Mouse (Mus musculus) stomach, postnatal 0 days (tissue): ENCODE results near the gene Sergef. TPM values are rescaled to one million over a fixed set of nuclear protein-coding genes. Genes with fewer than 3 reads are reported as not detected.

Experiments used
- ATAC-seq: fragments of 200-750 bp; cut with Nextera tagmentation; 2 replicates; pipeline ENCODE4 v1.8.0; 2017; ENCODE audit not compliant: low FRiP score, low TSS enrichment
- DNase-seq: peaks from one replicate; pipeline ENCODE4 v3.0.0-alpha.2; 2016; ENCODE audit warnings: low spot score
- H3K27ac ChIP-seq: fragments of 300-500 bp; sonication (generic); replicated peaks from 2 replicates; pipeline ENCODE4 v1.5.1; 2014; ENCODE audit warnings: mild to moderate bottlenecking, control low read depth
- H3K27me3 ChIP-seq: fragments of 300-500 bp; sonication (generic); 2 replicates; pipeline ENCODE4 v1.6.1; 2014; ENCODE audit warnings: low read length; ENCODE audit not compliant: control insufficient read depth, insufficient read depth
- H3K36me3 ChIP-seq: fragments of 300-500 bp; sonication (generic); 2 replicates; pipeline ENCODE4 v1.6.1; 2014; ENCODE audit warnings: low read length, mixed read lengths; ENCODE audit not compliant: control insufficient read depth, insufficient read depth
- H3K4me1 ChIP-seq: fragments of 300-500 bp; sonication (generic); replicated peaks from 2 replicates; pipeline ENCODE4 v1.6.1; 2014; ENCODE audit warnings: antibody characterized with exemption; ENCODE audit not compliant: control insufficient read depth, insufficient read depth
- H3K4me2 ChIP-seq: fragments of 300-500 bp; sonication (generic); replicated peaks from 2 replicates; pipeline ENCODE4 v1.6.1; 2014; ENCODE audit warnings: low read depth, mild to moderate bottlenecking, control low read depth, moderate library complexity
- H3K4me3 ChIP-seq: fragments of 300-500 bp; sonication (generic); 2 replicates; pipeline ENCODE4 v1.5.1; 2014; ENCODE audit warnings: low read depth, low read length, control low read depth
- H3K9ac ChIP-seq: fragments of 300-500 bp; sonication (generic); 2 replicates; pipeline ENCODE4 v1.6.1; 2014; ENCODE audit warnings: mild to moderate bottlenecking, low read length, control low read depth, mixed read lengths
- H3K9me3 ChIP-seq: fragments of 300-500 bp; sonication (generic); 2 replicates; pipeline ENCODE4 v1.6.1; 2016; ENCODE audit warnings: low read length; ENCODE audit not compliant: control insufficient read depth
- CTCF ChIP-seq: IDR thresholded peaks from 2 replicates; pipeline ENCODE4 v1.5.1; 2016; ENCODE audit warnings: antibody characterized with exemption, low read depth, mild to moderate bottlenecking, moderate library complexity
- EP300 ChIP-seq: optimal IDR thresholded peaks from 2 replicates; pipeline ENCODE3; 2016; ENCODE audit warnings: antibody characterized with exemption
- WGBS: fragments of 180-500 bp; shearing (Covaris S2); extraction: QIAGEN DNeasy Blood & Tissue Kit; methylation state at CpG from one replicate; pipeline ENCODE4 v1.1.7; 2014; 5-methylcytosine and 5-hydroxymethylcytosine counted together
- polyA plus RNA-seq: library from polyadenylated mRNA; unstranded; fragments of >200 nt; fragmentation: Nextera tagmentation; extraction: Ambion mirVana; gene quantifications from 2 replicates; pipeline ENCODE4 v1.2.1, GENCODE M21; 2015

Sergef gene
- polyA plus RNA-seq, 1 experiment from 2014 or later: 11.4 TPM

DNA sequence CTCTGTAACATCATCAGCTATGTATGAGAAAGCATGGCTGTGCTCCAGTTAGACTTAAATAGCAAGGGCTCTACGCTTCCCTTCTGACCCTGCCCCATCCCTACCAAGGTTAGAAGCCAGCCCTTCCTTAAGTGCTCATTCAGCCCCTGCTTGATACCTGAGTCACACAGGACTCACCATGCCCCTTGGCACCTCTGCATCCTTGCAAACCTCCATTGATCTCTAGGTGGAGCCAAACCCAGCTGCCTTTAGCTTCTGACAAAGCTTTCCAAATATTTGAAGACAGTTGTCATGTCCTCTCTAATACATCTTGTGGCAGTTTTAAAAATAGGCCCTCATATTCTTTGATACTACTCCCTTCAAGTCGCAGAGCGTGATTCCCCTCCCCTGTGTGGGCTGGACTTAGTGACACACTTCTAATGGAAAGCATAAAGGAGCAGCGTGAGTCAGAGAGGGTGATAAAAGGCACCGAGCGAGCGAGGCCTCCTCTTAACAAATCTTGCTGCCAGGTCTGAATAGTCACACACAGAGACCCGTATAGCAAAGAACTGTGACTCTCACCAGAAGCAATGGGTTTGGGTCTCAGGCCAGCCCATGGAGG, 11.1 kb downstream of the Sergef start:
- no peaks in the 10 kb centered on the region for H3K27me3 ChIP-seq
- H3K36me3 ChIP-seq: 0 out of 2 replicates have a peak, but pooled peaks cover 5% of the 10 kb centered on the region
- no peaks in the 10 kb centered on the region for H3K4me1 ChIP-seq
- no peak overlapping the region for H3K4me2 ChIP-seq
- TF ChIP-seq CTCF (peak; percentile 28; the same call in 1 of the 2 replicates), EP300 (no peak)
- H3K27ac ChIP-seq: no peak overlapping the region
- peak; percentile 54; the same call in 1 of the 2 replicates for ATAC-seq
- H3K4me3 ChIP-seq: no peak overlapping the region
- WGBS: 56% methylated on average over 8 of the region's 8 CpGs
- H3K9me3 ChIP-seq: no peaks in the 10 kb centered on the region
- H3K9ac ChIP-seq: no peak overlapping the region
- no peak for DNase-seq

DNA sequence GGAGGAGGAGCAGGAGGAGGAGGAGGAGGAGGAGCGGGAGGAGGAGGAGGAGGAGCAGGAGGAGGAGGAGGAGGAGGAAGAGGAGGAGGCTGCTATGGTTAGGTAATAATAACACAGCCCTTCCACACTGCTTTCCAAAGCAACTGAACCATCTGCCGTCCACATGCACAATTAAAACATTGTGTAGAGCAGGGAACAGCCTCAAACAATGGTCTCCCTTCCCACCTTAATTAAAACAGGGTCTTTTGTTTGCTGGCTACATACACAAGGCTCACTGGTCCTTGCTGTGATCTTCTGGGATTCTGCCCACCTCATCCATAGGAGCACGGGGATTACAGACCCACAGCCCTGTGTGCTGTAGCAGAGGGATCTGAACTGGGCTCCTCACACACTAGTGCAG, 15.6 kb downstream of the Sergef start:
- no peak overlapping the region for H3K9ac ChIP-seq
- H3K36me3 ChIP-seq: 0 out of 2 replicates have a peak, but pooled peaks cover 2% of the 10 kb centered on the region
- no peak for ATAC-seq
- TF ChIP-seq CTCF (no peak), EP300 (no peak)
- no peaks in the 10 kb centered on the region for H3K4me1 ChIP-seq
- no peaks in the 10 kb centered on the region for H3K27me3 ChIP-seq
- no peaks in the 10 kb centered on the region for H3K9me3 ChIP-seq
- H3K4me3 ChIP-seq: no peak overlapping the region
- no peak overlapping the region for H3K4me2 ChIP-seq
- 74% methylated on average over 2 of the region's 3 CpGs for WGBS
- no peak overlapping the region for H3K27ac ChIP-seq
- DNase-seq: no peak

DNA sequence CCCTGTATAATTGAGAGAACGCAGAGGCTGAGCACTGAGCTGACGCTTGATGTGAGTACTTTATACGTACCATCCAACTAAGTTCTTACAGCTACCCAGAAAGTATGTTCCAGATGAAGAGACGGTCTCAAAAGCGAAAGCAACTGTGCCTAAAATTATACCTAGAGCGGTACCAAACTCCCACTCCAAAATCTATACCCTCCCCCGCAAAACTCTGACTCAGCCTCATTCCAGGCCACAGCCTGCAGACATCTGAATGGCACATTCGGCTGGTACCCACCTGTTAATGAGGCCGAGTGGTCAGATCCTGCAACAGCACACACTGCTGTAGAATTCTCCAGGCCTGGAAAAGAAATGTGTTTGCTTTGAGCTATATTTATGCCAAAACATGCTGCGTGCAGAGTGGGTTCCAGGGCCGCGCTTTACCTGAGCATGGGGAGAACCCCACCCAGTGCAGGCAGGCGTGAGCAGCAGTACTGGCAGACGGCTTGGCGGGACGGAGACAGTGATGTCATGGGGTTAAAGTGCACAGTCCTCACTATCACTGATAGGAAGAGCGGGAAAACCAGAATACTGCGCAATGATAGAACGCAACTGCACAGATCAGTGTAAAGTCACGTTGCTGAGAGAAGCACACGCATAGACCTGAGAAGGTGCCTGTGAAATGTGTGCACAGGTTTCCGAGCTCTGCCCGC, 21.0 kb downstream of the Sergef start:
- Histone ChIP-seq H3K36me3 (peaks cover 5% of the 10 kb centered on the region), H3K27me3 (no peaks in the 10 kb centered on the region), H3K4me3 (no peak overlapping the region), H3K4me2 (no peak overlapping the region), H3K4me1 (no peaks in the 10 kb centered on the region), H3K9me3 (no peaks in the 10 kb centered on the region), H3K9ac (no peak overlapping the region), H3K27ac (no peak overlapping the region)
- WGBS: 89% methylated on average over 23 of the region's 23 CpGs
- TF ChIP-seq EP300 (no peak), CTCF (no peak)
- ATAC-seq (no peak), DNase-seq (no peak)

DNA sequence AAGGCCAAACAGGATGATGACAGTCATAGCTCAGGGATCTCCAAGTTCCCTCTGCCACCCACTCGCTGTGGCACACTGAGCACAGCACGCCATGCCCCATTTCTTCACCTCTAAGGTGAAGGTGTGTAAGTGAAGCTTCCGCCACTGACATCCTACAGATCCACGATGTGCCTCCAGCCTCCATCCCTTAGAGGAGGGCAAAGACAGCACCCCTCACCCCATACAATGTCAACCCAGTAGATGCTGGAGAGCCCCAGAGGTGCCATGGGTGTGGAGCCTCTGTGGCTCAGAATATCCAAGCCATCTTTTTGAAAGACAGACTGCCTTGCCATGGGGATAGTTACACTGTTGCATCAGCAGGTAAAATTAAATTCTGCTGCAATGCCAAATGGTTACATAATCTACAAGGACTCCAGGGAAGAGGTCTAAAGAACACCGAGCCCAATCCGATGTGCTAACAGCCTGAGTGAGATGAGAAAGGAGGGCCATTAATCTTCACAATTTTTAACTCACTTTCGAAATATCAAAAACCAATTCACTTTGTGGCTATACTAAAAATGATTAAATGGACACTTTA, 23.1 kb downstream of the Sergef start:
- H3K27me3 ChIP-seq: no peaks in the 10 kb centered on the region
- no peaks in the 10 kb centered on the region for H3K9me3 ChIP-seq
- no peak for TF ChIP-seq CTCF
- no peak for TF ChIP-seq EP300
- H3K36me3 ChIP-seq: peaks cover 5% of the 10 kb centered on the region
- 88% methylated on average over 7 of the region's 7 CpGs for WGBS
- ATAC-seq (no peak), DNase-seq (no peak)
- no peaks in the 10 kb centered on the region for H3K4me1 ChIP-seq
- no peak overlapping the region for H3K27ac ChIP-seq
- no peak overlapping the region for H3K4me2 ChIP-seq
- H3K4me3 ChIP-seq: no peak overlapping the region
- H3K9ac ChIP-seq: no peak overlapping the region

DNA sequence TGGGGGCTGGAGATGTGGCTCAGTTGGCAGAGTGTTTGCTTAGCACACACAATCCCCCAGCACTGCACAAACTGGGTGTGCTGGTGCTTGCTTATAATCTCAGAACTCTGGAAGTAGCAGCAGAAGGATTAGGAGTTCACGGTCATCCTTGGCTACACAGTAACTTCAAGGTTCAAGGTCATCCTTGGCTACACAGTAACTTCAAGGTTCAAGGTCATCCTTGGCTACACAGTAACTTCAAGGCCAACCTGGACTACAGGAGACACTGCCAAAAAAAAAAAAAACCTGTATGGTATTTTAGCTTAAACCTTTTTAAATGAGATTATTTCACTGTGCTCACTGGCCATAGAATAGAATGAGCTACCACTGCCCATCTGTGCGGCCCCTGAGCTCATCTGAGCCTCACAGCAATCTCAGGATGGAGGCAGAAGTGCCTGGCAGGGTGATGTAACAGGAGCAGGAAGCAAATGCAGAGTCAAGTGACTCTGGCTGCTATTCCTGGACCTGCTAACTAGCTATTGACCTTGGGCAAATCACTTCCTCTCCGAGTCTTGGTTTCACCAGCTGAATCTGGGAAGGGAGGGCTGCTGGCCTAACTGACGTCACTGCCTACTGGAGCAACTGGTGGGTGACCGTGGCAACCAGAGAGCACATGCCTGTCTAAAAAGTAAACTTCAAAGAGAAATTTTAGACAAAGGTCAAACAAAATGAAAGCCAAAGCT, 24.2 kb downstream of the Sergef start:
- WGBS: 56% methylated on average over 5 of the region's 5 CpGs
- DNase-seq (peak; percentile 32), ATAC-seq (peak; percentile 55)

More for the DNA sequence above, 24.2 kb downstream of the Sergef start:
- H3K9ac ChIP-seq: no peak overlapping the region
- H3K4me3 ChIP-seq: no peak overlapping the region
- no peaks in the 10 kb centered on the region for H3K4me1 ChIP-seq
- no peaks in the 10 kb centered on the region for H3K27me3 ChIP-seq
- no peak overlapping the region for H3K27ac ChIP-seq
- no peaks in the 10 kb centered on the region for H3K9me3 ChIP-seq
- no peak overlapping the region for H3K4me2 ChIP-seq
- TF ChIP-seq EP300: no peak
- TF ChIP-seq CTCF: no peak
- H3K36me3 ChIP-seq: peaks cover 5% of the 10 kb centered on the region
